Mouse (Mus musculus): Measurements from ENCODE around the gene Sh3pxd2a.

DNA sequence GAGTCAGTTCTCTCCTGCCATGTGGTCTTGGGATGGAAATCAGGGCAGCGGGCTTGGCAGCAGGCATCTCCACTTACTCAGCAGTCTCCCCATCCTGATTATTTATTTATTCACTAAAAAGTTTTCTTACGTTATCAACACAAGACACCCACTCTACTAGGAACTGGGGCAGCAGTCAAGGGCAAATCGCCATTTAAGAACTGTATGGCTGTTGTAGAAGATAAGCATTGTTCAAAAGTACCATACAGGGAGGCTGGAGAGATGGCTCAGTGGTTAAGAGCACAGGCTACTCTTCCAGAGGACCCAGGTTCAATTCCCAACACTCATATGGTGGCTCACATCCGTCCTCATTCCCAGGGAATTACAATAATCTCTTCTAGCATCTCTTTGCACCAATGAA, 7.6 kb upstream of the Sh3pxd2a start:
- no peak for TF ChIP-seq CTCF (conservative IDR thresholded peaks at IDR 0.05 in 1 of 2, IDR thresholded peaks at IDR 0.05 in 1 of 2; ENCODE audit: low read depth in 2 of 2, low read length in 2 of 2)
- TF ChIP-seq MAZ (IDR thresholded peaks at IDR 0.05; ENCODE audit: low read depth, low read length), result no peak
- TF ChIP-seq BHLHE40 (IDR thresholded peaks at IDR 0.05; ENCODE audit: low read depth, low read length), result no peak
- no peak for TF ChIP-seq JUN (IDR thresholded peaks at IDR 0.05; ENCODE audit: insufficient read depth, low read depth, low read length)
- TF ChIP-seq POLR2A (IDR thresholded peaks at IDR 0.05; ENCODE audit: low read depth, low read length), result no peak
- no peak for TF ChIP-seq ZC3H11A (IDR thresholded peaks at IDR 0.05; ENCODE audit: low read depth, low read length)
- TF ChIP-seq ELF1 (IDR thresholded peaks at IDR 0.05; ENCODE audit: low read depth, low read length), result no peak
- no peak for TF ChIP-seq MEF2A (IDR thresholded peaks at IDR 0.05; ENCODE audit: borderline replicate concordance, low read depth, low read length)
- no peak for TF ChIP-seq ZKSCAN1 (IDR thresholded peaks at IDR 0.05; ENCODE audit: borderline replicate concordance, low read depth, low read length)
- TF ChIP-seq NRF1 (IDR thresholded peaks at IDR 0.05; ENCODE audit: low read depth, low read length), result no peak
- no peak for TF ChIP-seq E2F4 (IDR thresholded peaks at IDR 0.05; ENCODE audit: insufficient replicate concordance, low read depth, low read length)
- TF ChIP-seq USF1 (IDR thresholded peaks at IDR 0.05; ENCODE audit: low read depth, low read length), result no peak

Measured in CH12.LX (cell line).